Mouse (Mus musculus): ENCODE measurements around the gene Tssk1. TPM values are rescaled to one million over a fixed set of nuclear protein-coding genes. Genes with fewer than 3 reads are reported as not detected.

The Tssk1 gene
- polyA plus RNA-seq, 1 experiment from 2014 or later, result 0.09 TPM

DNA sequence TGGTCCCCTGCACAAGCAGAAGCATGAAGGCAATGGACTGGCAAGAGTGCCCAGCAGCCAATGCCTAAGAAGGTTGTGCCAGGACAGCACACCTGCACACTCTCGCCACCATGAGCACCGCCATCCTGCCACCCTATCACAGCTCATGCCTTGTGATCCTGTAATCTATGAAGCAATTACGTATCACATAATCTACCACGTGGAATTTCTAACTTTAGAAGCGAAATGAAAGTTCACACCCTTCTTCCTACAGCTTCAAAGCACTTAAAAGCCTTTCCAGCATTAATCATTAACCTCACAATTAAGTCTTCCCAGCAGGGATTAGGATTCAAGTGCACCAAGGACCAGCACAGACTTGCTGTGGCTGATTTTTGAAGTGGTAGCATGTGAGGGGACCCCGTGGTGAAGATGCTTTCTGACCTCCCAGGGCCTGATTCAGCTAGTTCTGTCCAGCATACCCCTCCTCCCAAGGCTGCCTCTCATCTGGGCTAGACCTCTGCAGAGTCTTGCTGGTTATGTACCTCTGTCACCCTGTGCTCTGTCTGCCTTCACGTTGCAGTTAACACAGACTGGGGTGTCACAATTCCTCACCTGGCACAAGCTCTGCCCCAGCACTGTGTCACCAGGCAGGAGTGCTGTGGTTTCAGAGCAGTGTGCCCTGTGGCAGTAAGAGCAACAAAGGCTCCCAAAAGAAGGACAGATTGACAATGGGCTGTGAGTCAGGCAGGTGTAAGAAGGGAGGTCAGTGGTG lies 51.2 kb downstream of the Tssk1 start:
- Histone ChIP-seq H3K4me3 (ENCODE audit: low read depth, low read length) (no peak overlapping the region), H3K9ac (ENCODE audit: low read depth, low read length) (no peak overlapping the region)
- 59% methylated on average over 7 of the region's 7 CpGs for WGBS

More for the DNA sequence above, 51.2 kb downstream of the Tssk1 start:
- H3K4me2 ChIP-seq (ENCODE audit: low read length), result no peak overlapping the region
- no peak for ATAC-seq
- H3K27ac ChIP-seq (ENCODE audit: low read length), result no peak overlapping the region
- H3K27me3 ChIP-seq (ENCODE audit: control insufficient read depth, insufficient read depth, low read depth, low read length), result no peaks in the 10 kb centered on the region
- no peaks in the 10 kb centered on the region for H3K9me3 ChIP-seq (replicated peaks; ENCODE audit: control insufficient read depth, low read length, poor library complexity, severe bottlenecking)
- H3K4me1 ChIP-seq (ENCODE audit: control insufficient read depth, insufficient read depth, low read length), result peaks cover 7% of the 10 kb centered on the region; the same call in 1 of the 2 replicates
- H3K36me3 ChIP-seq (ENCODE audit: control insufficient read depth, insufficient read depth, low read length), result no peaks in the 10 kb centered on the region

Other genes with a start within 250 kb of the Tssk1 start
- 11.6 and 14.6 TPM in 2 replicates for gene Ccdc74a, start 247.8 kb upstream of the Tssk1 start, polyA plus RNA-seq (2015; fragmentation: Nextera tagmentation; extraction: Ambion mirVana)
- gene Med15, start 161.3 kb upstream of the Tssk1 start, polyA plus RNA-seq (2015; fragmentation: Nextera tagmentation; extraction: Ambion mirVana), result 47.5 and 47.9 TPM in 2 replicates
- gene Klhl22, start 134.6 kb upstream of the Tssk1 start, polyA plus RNA-seq (2015; fragmentation: Nextera tagmentation; extraction: Ambion mirVana), result 86.0 and 89.4 TPM in 2 replicates
- 0.88 and 1.2 TPM in 2 replicates for gene Scarf2, start 96.9 kb upstream of the Tssk1 start, polyA plus RNA-seq (2015; fragmentation: Nextera tagmentation; extraction: Ambion mirVana)
- 3.8 and 4.2 TPM in 2 replicates for gene B830017H08Rik, start 61.1 kb upstream of the Tssk1 start, polyA plus RNA-seq (2015; fragmentation: Nextera tagmentation; extraction: Ambion mirVana)
- 3.3 and 4.4 TPM in 2 replicates for gene Car15, start 55.9 kb upstream of the Tssk1 start, polyA plus RNA-seq (2015; fragmentation: Nextera tagmentation; extraction: Ambion mirVana)
- gene Gm20518, start 2.6 kb upstream of the Tssk1 start, polyA plus RNA-seq (2015; fragmentation: Nextera tagmentation; extraction: Ambion mirVana), result 0.48 and 0.49 TPM in 2 replicates
- gene Dgcr2, start 4.3 kb downstream of the Tssk1 start, polyA plus RNA-seq (2015; fragmentation: Nextera tagmentation; extraction: Ambion mirVana), result 108 and 113 TPM in 2 replicates
- gene Tssk2, start 4.4 kb downstream of the Tssk1 start, polyA plus RNA-seq (2015; fragmentation: Nextera tagmentation; extraction: Ambion mirVana), result not detected in 2 replicates
- gene Ess2, start 17.1 kb downstream of the Tssk1 start, polyA plus RNA-seq (2015; fragmentation: Nextera tagmentation; extraction: Ambion mirVana), result 47.6 and 48.6 TPM in 2 replicates
- gene Gsc2, start 20.8 kb downstream of the Tssk1 start, polyA plus RNA-seq (2015; fragmentation: Nextera tagmentation; extraction: Ambion mirVana), result 0.46 and 1.4 TPM in 2 replicates
- 163 and 179 TPM in 2 replicates for gene Slc25a1, start 34.0 kb downstream of the Tssk1 start, polyA plus RNA-seq (2015; fragmentation: Nextera tagmentation; extraction: Ambion mirVana)
- not detected in 2 replicates for gene Vpreb2, start 86.2 kb downstream of the Tssk1 start, polyA plus RNA-seq (2015; fragmentation: Nextera tagmentation; extraction: Ambion mirVana)
- gene Dgcr6, start 158.6 kb downstream of the Tssk1 start, polyA plus RNA-seq (2015; fragmentation: Nextera tagmentation; extraction: Ambion mirVana), result 155 and 157 TPM in 2 replicates
- 3.6 and 4.1 TPM in 2 replicates for gene Prodh, start 196.0 kb downstream of the Tssk1 start, polyA plus RNA-seq (2015; fragmentation: Nextera tagmentation; extraction: Ambion mirVana)
- 26.6 and 29.7 TPM in 2 replicates for gene Rtn4r, start 233.4 kb downstream of the Tssk1 start, polyA plus RNA-seq (2015; fragmentation: Nextera tagmentation; extraction: Ambion mirVana)